Mouse (Mus musculus) heart, postnatal 10 days (tissue): ENCODE measurements around the gene Gm43517. TPM values are rescaled to one million over a fixed set of nuclear protein-coding genes. Genes with fewer than 3 reads are reported as not detected.
A peak's percentile ranks its signal among the peaks of the same experiment; 100 is the strongest.

Experiments used
- DNase-seq, 2 experiments: peaks; one replicate each; pipeline ENCODE4 v3.0.0; 2021
- intact Hi-C: fragments of 180-260 bp; cut with DNase I; formaldehyde crosslinking; loops from one replicate; pipeline ENCODE4 v1.15.1; 2025
- total RNA-seq, 2 experiments: library from RNA; stranded (reverse); gene quantifications; 2 replicates each; pipeline ENCODE4 v1.2.3; 2021

The Gm43517 gene
- total RNA-seq = not detected

DNA sequence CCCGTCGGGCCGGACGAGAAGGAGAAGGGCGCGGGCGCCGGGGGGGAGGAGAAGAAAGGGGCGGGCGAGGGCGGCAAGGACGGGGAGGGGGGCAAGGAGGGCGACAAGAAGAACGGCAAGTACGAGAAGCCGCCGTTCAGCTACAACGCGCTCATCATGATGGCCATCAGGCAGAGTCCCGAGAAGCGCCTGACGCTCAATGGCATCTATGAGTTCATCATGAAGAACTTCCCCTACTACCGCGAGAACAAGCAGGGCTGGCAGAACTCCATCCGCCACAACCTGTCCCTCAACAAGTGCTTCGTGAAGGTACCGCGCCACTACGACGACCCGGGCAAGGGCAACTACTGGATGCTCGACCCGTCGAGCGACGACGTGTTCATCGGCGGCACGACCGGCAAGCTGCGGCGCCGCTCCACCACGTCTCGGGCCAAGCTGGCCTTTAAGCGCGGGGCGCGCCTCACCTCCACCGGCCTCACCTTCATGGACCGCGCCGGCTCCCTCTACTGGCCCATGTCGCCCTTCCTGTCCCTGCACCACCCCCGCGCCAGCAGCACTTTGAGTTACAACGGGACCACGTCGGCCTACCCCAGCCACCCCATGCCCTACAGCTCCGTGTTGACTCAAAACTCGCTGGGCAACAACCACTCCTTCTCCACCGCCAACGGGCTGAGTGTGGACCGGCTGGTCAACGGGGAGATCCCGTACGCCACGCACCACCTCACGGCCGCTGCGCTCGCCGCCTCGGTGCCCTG lies at the start of gene Gm43517:
Gm43517 (plus strand) TSS at position 299 of the 755 bp plus-strand sequence.
- no peak for DNase-seq
- intact Hi-C loops = no loop called here

DNA sequence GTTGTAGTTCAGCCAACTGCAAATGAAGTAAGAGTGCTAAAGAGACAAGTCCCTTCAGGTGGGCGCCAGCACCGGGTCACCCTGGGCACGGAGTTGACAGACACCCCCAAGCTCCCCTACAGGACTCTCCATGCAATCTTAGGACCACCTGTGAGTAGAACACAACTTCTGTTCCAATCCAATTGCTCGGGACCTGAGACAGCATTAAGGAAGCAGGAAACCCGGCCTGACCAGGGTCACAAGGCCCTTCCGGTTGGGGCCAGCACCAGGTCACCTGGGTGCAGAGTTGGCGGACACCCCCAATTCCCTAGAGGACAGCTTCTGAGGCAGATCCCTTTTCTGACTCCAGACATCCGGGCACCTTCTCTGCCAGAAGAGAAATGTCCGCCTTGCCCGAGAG lies 35.3 kb upstream of the Gm43517 start:
- intact Hi-C loops = no loop called here
- no peak for DNase-seq

DNA sequence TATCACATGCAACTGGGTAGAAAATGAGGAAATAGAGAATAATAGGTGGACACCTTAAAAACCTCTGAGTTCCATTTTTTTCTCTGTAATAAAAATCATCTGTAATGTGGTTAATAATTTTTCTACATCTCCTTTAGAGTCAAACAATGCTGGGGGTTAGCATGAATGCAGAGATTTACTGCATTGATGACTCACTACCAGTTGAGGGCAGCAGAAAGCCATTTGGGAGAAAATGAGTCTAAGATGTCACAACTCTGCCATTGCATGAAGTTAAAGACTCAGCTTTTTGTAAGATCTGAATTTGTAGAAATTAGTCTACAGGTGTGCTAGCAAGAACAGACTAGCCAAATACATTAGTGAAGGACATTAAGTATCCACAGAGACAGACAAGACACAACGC lies 16.0 kb upstream of the Gm43517 start:
- DNase-seq = no peak
- intact Hi-C loops = no loop called here

DNA sequence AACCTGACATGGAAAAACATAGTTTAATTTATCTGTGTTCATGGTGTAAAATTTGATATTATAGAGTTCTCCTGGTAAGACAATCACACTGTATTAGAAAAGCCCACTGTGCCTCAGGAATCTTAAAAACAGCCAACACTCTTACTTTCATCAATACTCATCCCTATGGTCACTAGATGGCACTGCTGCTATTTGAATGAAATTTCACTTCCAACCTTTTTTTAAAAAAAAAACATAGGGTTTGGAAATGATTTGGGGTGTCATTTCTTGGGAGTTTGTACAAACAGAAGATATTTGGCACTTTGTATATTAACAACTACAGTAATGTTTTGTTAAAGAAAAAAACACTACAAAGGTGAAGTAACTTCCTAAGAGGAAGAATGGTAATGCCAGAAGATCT lies 12.8 kb upstream of the Gm43517 start:
- no peak for DNase-seq
- intact Hi-C loops = loop anchor here (2.0 to 10.0 kb wide), 5 partner anchors 583 to 1815 kb away; no protein-coding TSS in a partner anchor

DNA sequence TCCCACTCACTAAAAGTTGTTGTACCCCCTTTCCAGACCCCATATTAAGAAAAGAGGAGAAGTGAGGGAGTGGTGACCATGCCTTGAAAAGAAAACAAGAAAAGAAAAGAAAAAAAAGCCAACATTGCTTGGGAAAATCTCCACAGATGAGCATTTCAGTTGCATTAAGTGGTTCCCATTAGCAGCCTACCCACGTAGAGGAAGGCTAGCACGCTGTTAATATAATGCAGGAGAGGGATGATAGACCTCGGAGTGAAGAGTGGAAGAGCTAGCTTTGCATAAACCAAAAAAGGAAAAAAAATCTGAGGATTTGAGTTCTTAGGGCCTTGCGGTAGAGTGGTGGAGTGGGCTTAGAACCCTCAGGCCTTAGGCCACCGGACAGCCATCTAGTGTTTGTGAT lies 11.8 kb upstream of the Gm43517 start:
- intact Hi-C loops = loop anchor here (2.0 to 10.0 kb wide), 5 partner anchors 582 to 1814 kb away; no protein-coding TSS in a partner anchor
- DNase-seq = no peak

DNA sequence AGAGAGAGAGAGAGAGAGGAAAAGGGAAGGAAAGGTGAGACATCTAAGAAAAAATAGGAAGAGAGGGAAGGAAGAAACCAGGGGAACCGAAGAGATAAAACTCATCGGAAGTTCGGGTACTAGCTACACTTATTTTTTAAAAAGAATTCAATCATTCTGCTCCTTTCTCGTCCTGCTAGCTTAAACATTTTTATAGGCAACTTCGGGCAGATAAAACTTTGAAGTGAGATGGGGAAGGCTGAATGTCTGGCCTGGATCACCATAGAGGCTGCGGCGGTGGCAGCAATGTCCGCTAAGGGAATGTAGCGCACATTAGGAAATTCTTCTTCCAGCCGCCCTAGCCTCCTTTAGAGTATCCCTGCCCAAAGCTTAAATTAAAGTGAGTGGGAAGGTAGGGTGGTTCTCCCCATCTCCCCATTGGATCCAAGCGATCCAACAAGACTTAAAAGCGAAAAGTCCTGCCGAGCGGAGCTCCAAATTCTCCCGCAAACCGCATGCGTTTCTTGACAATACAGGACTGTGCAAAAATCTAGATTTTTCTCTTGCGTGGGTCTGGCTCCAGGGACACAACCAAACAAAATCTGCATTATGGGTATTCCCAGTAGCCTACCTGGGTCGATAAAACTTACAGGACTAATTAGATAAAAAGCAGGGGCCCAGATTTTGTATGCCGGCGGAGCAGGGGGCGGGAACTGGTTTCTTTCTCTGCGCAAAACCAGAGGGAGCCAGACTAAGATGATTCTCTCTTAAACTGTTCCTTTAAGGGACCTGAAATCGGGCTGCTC lies 11.0 kb upstream of the Gm43517 start:
- intact Hi-C loops = loop anchor here (2.0 to 10.0 kb wide), 6 partner anchors 581 to 1903 kb away; no protein-coding TSS in a partner anchor
- no peak for DNase-seq

- intact Hi-C loops = loop anchor here (2.0 to 10.0 kb wide), 5 partner anchors 580 to 1902 kb away; no protein-coding TSS in a partner anchor
These were observed 10.4 kb upstream of the Gm43517 start for GRCm38 (mm10) chr12:49374606-49374995.

GRCm38 (mm10) chr12:49375427-49376317 lies 9.3 kb upstream of the Gm43517 start:
- intact Hi-C loops = loop anchor here (2.0 to 10.0 kb wide), 2 partner anchors 579 to 1901 kb away; no protein-coding TSS in a partner anchor
- no peak for DNase-seq

More at GRCm38 (mm10) chr12:49374606-49374995, 10.4 kb upstream of the Gm43517 start:
- peak in 1 of 2 experiments; percentile 41 for DNase-seq

DNA sequence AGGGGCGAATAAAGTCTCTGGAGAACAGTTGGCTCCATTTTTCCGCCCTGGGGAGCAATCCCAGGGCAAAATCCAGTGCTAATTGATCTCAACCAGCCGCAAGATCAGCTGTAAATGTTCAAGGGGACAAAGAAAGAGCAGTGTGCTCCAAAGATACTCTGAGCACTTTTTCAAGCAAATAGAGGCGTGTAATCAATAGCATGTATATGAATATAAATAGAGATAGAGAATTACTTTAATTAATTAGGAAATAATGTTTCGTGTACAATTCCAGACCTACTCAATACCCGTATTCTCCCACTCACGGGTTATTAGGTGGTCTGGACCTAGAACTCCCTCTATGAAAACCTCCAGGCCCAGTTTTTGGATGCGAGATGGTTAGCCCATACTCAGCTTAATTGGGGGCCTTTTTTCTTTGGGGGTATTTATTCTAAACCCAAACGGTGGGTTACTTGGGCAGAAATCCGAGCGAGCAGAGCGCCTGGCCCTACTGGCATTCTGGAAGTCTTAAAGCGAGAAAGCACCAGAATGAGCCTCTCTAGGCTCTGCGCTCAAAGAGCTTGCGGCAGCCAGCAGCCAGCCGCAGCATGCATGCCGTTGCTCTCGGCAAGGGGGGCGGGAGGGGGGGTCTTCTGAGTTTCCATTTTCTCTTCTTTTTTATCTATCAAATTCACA lies 8.5 kb upstream of the Gm43517 start:
- intact Hi-C loops = loop anchor here (10.0 kb wide), 1 partner anchor 578 kb away; no protein-coding TSS in a partner anchor
- no peak for DNase-seq

DNA sequence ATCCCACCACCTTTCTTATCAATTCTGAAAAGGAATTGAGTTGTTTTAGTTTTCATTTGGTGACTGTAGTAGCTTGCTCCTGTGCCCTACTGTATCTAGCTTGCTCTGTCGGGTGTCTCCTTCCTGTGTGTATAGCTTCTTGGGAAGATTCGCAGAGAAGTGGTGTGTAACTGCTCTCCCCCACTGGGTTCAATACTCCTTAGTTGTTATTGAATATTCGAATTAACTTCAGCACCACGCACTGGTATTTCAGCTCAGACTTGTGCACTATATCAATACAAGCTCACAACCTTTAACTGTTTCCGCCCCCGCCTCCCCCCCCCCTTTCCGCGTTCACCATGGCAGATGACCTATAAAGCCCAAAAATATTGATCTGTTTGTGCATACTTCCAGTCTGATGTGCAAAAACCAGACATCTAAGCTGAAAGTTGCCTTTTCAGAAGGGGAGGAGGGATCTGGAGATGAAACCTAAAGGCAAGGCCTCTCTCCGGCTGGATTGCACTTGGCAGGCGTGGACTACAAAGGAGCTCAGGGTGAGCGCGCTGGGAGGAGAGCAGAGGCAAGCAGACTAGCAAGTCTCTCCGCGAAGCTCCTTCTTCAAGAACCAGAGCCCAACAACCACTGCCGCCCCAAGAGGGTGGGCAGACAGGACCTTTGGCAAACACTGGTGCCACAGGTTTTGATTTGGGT lies 7.5 kb upstream of the Gm43517 start:
- intact Hi-C loops = loop anchor here (10.0 kb wide), 1 partner anchor 577 kb away; no protein-coding TSS in a partner anchor
- DNase-seq = no peak

- intact Hi-C loops = loop anchor here (10.0 kb wide), 1 partner anchor 576 kb away; no protein-coding TSS in a partner anchor
- no peak for DNase-seq
These were observed 6.1 kb upstream of the Gm43517 start for GRCm38 (mm10) chr12:49378920-49379319.

DNA sequence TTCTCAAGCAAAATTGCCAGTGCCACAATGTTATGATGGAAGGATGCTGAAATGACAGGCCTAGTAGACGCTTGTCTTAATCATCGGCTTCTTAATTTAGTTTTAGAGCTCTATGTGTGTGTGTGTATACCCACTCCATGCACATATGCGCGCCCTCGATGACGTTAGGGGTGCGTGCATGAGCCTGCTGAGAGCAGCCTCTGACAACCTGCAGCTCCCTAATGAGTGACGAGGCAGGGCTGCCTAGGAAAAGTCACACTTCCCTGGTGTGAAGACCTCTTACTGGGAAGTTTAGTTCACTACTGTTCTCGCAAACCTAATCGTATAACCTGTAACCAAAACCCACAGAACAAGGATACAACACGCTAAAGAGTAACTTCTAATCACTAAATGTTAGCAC lies 5.5 kb upstream of the Gm43517 start:
- intact Hi-C loops = loop anchor here (10.0 kb wide), 1 partner anchor 575 kb away; no protein-coding TSS in a partner anchor
- DNase-seq = no peak

DNA sequence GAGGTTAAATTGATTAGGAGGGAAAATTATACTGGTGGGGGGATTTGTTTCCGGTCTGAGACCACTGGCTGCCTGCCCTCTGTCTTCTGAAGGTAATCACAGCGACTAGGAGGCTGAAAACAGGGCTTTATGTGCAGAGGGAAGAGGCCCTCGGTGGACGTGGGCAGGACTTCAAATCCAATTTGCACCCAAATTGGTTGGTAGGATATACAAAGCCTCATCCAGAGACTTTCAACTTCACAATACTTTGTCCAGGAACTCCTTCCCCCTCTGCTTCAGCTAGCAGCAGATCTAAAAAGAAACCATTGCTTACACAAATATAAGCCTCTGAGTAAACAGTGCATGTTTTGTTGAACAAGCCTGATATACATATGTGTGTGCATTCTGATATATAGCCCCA lies 4.5 kb upstream of the Gm43517 start:
- intact Hi-C loops = no loop called here
- no peak for DNase-seq

DNA sequence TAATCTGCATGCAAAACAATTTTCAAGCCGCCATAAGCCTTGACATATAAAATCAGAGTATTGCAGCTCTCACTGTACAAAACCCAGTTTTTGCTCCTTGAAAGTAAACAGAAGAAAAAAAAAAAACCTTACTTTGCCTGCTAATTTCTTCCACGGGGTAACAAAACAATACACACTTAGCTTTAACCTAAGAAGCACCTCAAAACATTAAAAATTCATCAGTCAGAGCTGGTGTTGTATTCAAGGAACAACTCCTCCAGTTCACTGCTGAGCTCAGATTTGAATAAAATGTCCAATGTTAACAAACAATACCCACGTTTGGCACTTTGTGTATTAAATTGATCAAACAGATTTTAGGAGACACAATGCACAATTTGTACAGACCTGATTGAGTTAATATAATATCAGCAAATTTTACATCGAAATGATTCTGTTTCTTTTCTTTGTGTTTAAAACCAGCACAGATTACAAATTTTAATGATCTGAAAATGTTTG lies 3.9 kb upstream of the Gm43517 start:
- intact Hi-C loops = no loop called here
- DNase-seq = no peak

DNA sequence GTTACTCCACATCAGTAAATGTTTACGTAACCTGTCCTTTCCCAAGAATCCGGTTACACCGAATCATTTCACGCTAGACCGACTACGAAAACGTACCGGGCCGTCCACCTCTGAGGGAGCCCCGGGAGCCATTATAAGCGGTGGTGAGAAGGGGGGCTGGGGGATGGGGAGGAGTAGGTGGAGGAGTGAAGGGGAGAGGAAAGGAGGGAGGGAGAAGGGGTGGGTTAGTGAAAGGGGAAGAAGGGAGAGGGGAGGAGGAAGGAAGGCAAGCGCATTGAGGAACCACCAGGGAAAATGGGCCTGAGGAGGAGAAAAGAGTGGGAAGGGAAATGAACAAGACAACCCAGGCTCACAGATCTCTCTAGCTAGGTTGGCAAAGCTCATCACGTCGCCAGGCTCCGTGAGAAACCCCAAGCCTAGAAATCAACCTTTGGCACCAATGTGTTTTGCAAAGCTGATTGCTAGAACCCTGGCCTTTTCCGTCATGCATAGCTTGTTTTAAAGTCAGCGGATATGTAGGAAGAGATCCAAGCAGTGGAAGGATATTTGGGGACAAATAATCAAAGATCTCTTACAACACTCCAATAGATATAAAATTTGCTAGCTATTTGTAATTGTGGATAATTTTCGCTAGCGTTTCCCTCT lies 3.1 kb upstream of the Gm43517 start:
- no peak for DNase-seq
- intact Hi-C loops = no loop called here

GRCm38 (mm10) chr12:49382565-49383520 lies 2.1 kb upstream of the Gm43517 start, which contains the start of gene Foxg1:
TSS of gene Foxg1 (plus strand) at chr12:49382660.
- no peak for DNase-seq
- intact Hi-C loops = no loop called here

- DNase-seq = no peak
- intact Hi-C loops = no loop called here
These were observed 1.3 kb upstream of the Gm43517 start for GRCm38 (mm10) chr12:49383521-49384133.
